Mouse (Mus musculus) c-Kit-positive CD71-negative TER-119-negative erythroid progenitor cells, embryonic 14.5 days (primary cell): Measurements from ENCODE around the gene Fam174b.

Experiments
- DNase-seq: peaks from one replicate; pipeline ENCODE4 v3.0.0-alpha.2; 2013; ENCODE audit warnings: low read depth

The Fam174b gene

GRCm38 (mm10) chr7:73814454-73814853 is 74.4 kb downstream of the Fam174b start:
- no peak for DNase-seq

GRCm38 (mm10) chr7:73816255-73816996 is 76.3 kb downstream of the Fam174b start:
- no peak for DNase-seq

GRCm38 (mm10) chr7:73819366-73819765 is 79.3 kb downstream of the Fam174b start:
- DNase-seq: no peak
